Mouse (Mus musculus): Measurements from ENCODE around the gene Golim4. TPM values are rescaled to one million over a fixed set of nuclear protein-coding genes. Genes with fewer than 3 reads are reported as not detected.
A peak's percentile ranks its signal among the peaks of the same experiment; 100 is the strongest.
"Not testable (repeated sequence)": the region's sequence is repeated elsewhere in the genome, so short reads cannot be mapped to it uniquely, and the experiment has no call there.

Gene Golim4
- 29.3 and 29.4 TPM in 2 replicates for polyA plus RNA-seq (2012; rRNA removed)

- DNase-seq (ENCODE audit: extremely low spot score in 1 of 2, low spot score in 1 of 2), result peak; percentile 84 to 93
These were observed at the start of gene Golim4 for GRCm38 (mm10) chr3:75956551-75957302. TSS of gene Golim4 (minus strand) at chr3:75956949.

DNA sequence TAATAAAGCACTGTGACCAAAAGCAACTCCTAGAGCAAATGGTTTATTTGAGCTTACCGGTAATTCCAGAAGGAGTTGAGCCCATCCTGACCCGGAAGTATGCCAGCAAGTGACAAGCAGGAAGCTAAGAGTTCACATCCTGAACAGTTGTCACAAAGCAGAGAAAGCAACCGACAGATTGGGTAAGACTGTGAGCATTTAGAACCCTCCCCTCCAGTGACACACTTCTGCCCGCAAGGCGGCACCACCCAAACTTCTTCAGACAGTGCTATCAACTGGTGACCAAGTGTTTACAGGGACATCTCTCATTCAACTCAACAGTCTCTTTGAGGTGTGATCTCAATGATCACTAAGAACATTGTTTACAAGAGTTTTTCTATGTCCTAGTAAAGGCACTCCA lies 48.9 kb upstream of the Golim4 start:
- no peak for DNase-seq (ENCODE audit: extremely low spot score in 1 of 2, low spot score in 1 of 2)

GRCm38 (mm10) chr3:76001156-76001555 lies 44.4 kb upstream of the Golim4 start:
- peak; percentile 52 to 86 for DNase-seq (ENCODE audit: extremely low spot score in 1 of 2, low spot score in 1 of 2)

GRCm38 (mm10) chr3:76000481-76000880 lies 43.7 kb upstream of the Golim4 start:
- no peak for DNase-seq (ENCODE audit: extremely low spot score in 1 of 2, low spot score in 1 of 2)

- DNase-seq (ENCODE audit: extremely low spot score in 1 of 2, low spot score in 1 of 2), result peak in 1 of 2 experiments; percentile 26
These were observed 24.4 kb upstream of the Golim4 start for GRCm38 (mm10) chr3:75981031-75981750.

DNA sequence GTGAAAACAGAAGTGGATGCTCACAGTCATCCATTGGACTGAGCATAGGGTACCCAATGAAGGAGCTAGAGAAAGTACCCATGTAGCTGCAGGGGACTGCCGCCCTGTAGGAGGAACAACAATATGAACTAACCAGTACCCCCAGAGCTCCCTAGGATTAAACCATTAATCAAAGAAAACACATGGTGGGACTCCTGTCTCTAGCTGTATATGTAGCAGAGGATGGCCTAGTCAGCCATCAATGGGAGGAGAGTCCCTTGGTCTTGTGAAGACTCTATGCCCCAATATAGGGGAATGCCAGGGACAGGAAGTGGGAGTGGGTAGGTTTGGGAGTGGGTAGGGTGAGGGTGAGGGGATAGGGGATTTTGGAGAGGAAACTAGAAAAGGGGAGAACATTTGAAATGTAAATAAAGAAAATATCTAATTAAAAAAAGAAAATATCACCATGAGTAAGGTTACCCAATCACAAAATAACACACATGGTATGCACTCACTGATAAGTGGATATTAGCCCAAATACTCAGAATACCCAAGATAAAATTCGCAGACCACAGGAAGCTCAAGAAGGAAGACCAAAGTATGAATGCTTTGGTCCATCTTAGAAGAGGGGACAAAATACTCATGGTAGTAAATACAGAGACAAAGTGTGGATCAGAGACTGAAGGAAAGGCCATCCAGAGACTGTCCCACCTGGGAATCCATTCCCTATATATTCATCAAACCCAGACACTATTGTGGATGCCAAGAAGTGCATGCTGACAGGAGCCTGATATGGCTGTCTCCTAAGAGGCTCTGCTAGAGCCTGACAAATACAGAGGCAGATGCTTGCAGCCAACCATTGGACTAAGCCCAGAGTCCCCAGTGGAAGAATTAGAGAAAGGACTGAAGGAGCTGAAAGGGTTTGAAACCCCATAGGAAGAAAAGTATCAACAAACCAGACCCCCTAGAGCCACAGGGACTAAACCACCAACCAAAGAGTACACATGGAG lies 6.3 kb upstream of the Golim4 start:
- not testable (repeated sequence) for DNase-seq (ENCODE audit: extremely low spot score in 1 of 2, low spot score in 1 of 2)

DNA sequence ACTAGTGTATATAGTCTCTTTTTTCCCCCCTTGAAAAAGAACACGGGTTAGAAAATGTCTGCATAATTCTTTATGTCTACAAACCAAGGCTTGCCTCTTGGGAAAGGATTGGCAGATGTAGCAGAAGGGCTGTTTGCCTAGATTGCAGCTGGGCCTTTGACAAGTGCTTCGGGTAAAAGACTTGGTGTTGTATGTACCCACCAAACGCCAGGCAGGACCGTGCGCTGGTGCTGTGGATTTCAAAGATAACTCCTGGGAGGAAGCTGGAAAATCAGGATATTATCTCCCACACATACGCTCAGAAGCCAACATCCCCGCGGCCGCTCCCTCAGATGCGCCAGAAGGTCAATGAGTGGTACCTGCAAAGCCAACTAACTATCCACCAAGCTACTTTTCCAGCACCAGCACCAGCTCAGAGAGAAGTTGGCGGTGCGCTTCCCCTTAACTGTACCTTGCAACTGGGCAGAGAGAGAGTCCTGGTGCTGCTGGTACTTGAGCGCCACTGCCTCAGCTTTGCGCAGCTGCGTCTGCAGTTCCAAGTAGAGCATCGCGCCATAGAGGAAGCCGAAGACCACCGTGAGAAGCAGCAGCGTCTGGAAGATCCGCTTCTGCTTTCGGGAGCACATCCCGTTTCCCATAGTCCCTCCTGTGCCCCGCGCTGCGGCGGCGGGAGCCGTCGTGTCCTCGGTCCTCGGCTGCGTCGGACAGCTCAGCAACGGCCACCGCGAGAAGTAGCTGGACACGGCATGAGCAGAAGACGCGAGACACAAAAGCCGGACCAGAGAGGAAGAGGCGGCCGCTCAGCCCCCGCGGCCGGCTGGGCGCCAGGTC lies 873 bp downstream of the Golim4 start:
- DNase-seq (ENCODE audit: extremely low spot score in 1 of 2, low spot score in 1 of 2), result peak in 1 of 2 experiments; percentile 22

- no peak for DNase-seq (ENCODE audit: extremely low spot score in 1 of 2, low spot score in 1 of 2)
These were observed 2.6 kb downstream of the Golim4 start for GRCm38 (mm10) chr3:75954185-75954584.

DNA sequence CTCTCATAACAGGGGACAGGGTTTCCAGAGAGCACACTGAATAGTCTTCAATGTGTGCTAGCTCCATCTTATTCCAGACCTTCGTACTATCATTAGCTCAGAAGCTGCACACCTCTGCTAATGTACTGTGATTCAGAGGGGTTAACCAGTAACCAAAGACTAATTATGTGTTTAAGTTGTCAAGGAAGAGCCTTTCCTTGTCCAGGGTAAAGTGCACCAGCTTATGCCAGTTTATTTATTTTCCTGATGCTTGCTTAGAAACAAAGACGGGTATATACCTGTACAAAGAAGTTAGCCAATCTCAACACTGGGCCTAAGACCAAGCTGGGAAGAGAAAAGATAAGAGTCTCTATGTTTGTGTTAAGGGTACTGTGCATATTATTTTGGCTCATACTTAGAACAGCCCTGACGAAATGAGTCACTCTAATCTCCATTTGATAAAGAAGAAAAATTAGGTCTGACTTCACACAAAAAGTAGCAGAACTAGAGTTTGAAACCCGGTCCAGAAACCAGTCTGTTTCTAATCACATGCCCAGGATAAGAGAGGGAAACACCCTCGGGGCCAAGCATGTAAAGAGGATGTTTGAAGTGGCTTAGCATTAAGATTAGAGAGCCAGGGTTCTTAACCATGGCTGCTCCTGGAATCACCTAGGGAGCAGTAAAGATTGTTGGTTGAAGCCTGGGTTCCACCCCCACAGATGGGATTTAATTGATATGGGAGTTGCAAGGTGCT lies 4.3 kb downstream of the Golim4 start:
- no peak for DNase-seq (ENCODE audit: extremely low spot score in 1 of 2, low spot score in 1 of 2)

DNA sequence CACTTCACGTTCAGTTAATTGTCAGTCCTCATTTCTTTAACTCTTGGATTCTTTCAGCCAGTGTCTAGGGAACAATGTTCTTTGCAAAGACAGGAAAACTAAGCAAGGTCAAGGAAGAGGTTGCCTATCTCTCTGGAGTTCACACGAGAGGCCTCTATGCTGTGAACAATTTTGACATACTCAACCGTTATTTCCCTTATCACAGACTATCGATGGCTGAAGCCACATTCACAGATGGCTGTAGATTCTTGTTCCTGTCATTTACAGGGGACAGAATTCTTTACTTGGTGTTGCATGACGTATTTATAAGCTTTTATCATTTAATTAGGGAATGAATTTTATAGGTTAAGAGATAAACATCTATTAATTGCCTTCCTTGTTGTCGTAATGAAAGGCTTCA lies 5.9 kb downstream of the Golim4 start:
- no peak for DNase-seq (ENCODE audit: extremely low spot score in 1 of 2, low spot score in 1 of 2)

- DNase-seq (ENCODE audit: extremely low spot score in 1 of 2, low spot score in 1 of 2), result no peak
These were observed 7.4 kb downstream of the Golim4 start for GRCm38 (mm10) chr3:75949358-75949757.

GRCm38 (mm10) chr3:75948541-75949095 lies 8.1 kb downstream of the Golim4 start:
- DNase-seq (ENCODE audit: extremely low spot score in 1 of 2, low spot score in 1 of 2), result no peak

- DNase-seq (ENCODE audit: extremely low spot score in 1 of 2, low spot score in 1 of 2), result no peak
These were observed 8.7 kb downstream of the Golim4 start for GRCm38 (mm10) chr3:75948003-75948402.

GRCm38 (mm10) chr3:75942303-75943060 lies 14.3 kb downstream of the Golim4 start:
- DNase-seq (ENCODE audit: extremely low spot score in 1 of 2, low spot score in 1 of 2), result peak in 1 of 2 experiments; percentile 48

DNA sequence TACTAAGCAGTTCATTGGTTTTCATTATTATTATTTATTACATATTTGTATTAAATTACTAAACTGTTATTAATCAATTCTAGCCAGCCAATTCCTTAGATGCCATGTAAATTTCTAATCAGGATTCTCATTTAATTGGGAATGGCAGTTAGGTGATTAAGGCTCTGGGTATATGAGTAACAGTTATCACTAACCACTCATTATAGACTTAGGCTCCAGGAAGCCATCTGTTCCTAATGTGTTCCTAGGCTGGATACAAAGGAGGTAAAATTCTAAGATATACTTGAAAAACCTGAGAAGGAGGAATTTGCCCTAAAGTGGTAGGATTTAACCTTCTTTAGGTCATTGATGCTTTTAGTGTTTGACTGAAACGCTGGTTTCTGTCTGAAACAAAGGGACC lies 14.9 kb downstream of the Golim4 start:
- DNase-seq (ENCODE audit: extremely low spot score in 1 of 2, low spot score in 1 of 2), result no peak

DNA sequence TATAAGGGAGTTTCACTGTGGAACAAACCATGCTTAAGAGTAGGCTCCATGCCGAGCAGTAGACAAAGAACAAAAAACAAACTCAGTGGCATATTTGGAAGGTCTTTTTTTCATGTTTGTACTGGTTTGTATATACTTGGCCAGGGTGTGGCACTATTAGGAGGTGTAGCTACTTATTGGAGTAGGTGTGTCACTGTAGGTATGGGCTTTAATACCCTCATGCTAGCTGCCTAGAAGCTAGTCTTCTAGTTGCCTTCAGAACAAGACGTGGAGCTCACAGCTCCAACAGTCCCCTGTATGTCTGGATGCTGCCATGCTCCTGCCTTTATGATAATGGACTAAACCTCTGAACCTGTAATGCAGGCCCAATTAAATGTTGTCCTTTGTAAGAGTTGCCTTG lies 20.6 kb downstream of the Golim4 start:
- DNase-seq (ENCODE audit: extremely low spot score in 1 of 2, low spot score in 1 of 2), result no peak

DNA sequence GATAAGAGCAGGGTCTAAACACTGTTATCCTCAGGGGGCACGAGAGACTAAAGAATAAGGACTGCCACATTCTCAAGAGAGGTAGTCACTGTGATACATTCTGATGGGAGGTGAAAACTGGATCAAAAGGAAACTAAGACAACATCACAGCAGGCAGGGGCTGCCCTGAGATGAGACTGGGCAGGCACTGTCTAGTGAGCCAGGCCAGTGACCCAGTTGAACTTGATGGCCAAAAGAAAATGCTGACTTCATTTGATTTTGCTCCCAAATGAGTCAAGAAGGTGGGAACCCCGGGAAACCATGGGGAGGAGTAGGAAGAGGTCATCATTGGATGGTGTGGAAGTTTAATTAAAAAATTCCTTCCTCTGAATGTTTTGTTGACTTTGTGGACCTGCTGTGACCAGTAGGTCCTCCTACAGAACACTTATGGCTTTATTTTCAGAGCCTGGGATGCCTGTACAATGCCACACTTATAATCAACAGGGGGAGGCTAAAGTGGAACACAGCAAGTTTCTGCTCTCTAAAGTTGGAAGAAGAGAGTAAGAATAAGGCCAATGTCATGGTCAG lies 26.0 kb downstream of the Golim4 start:
- DNase-seq (ENCODE audit: extremely low spot score in 1 of 2, low spot score in 1 of 2), result no peak
